Mouse (Mus musculus): ENCODE measurements around the gene 2510009E07Rik. TPM values are rescaled to one million over a fixed set of nuclear protein-coding genes. Genes with fewer than 3 reads are reported as not detected.

2510009E07Rik gene
- 1 to 10 TPM; 3.4 to 3.8 TPM for polyA plus RNA-seq (2017; shearing (Covaris generic))

DNA sequence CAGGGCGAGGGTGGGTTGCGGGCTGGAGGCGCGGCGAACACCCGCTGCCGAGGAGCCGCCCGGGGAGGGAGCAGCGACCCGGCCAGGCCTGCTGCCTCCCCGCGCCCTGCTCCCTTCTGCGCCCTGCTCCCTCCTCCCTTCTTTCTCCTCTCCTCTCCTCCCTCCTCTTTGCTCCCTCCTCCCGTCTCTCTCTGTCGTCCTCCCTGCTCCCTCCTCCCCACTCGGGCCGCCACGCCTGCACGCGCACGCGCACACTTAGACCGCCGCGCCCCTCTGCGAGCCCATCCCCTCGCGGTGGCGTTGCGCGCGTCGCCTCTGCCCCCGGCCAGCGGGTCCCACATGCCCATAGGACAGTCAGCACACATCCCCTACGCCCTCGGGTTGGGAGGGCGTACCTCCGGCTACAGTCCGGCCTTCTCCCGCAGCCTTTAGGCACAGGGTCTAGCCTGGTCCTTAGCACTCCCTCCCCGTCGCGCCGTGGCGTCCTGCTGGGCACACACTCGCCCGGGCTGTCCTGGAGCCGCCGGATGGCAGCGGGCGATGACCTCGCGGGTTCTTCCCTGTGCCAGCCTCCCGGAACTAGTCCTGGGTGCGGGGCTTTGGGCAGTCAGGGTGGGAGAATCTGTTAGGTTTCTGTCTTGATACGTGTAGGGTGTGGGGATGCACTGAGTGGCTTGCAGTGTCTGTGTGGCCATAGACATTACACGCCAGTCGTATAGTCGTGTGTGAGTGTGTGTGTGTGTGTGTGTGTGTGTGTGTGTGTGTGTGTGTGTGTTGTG lies at the start of gene 2510009E07Rik:
Gene 2510009E07Rik, minus strand, starts transcription at position 203 of the 779 bp plus-strand sequence.
- ATAC-seq = peak; percentile 68

DNA sequence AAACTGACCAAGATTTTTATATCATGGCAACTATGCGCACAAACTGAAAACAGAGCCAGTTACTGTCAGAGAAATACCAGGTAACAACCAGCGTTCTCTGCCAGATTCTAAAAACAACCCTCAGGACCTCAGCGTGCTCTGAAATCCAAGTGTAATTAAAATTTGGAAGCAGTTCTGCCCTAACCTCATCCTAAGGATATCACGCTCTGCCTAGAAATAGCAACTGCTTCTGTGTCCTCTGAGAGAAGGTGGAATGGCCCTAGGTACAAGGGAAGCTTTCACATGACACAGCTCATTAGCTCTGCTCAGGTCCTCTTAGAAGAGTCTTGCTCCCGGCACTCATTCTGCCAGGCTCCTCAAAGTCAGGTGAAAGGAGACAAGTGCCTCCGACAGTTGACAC lies 48.9 kb upstream of the 2510009E07Rik start:
- ATAC-seq = no peak

DNA sequence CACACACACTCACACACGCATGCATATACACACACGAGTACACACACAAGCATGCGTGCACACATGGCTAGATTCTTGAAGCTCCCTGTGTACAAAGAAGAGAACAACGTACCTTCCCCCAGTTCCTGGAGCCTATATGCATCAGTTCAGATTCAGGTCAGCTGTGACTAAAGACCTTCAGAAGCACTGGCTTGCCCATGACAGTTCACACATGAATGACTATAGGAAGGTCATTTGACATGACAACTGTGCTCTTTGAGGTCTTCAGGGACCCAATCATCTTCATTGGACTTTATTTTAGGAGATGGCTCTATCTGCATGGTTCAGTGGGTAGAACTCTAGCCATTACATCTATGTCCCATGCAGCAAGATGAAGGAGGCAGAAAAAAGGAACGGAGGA lies 48.4 kb upstream of the 2510009E07Rik start:
- ATAC-seq = no peak

DNA sequence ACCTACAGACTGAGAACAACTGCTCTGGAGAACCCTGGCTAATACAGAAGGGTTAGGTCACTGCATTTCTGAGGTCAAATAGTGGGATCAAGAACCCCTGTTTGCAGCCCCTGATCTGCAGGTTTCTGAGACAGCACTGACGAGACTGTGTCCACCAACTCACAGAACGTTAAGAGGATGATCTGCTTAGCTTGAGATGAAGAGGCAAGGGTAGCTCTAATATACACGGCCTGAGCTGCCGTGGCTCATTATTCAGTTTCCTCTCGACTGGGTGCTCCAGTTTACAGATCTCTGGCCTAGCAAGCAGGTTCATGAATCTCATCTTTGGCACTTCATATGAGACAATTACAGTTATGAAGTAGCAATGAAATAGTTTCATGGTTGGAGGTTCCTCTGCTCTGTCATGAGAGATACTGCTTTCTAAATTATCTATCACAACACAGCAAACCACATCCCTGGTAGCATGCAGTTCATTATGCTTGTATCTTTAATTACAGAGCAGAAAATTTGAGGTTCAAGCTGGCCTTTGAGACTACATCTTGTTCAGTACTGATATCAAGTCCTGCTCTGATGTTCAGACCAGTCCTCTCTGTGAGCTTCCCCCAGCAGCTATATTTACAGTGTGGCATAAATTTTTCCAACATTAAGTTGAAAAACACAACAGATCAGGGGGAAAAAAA lies 47.9 kb upstream of the 2510009E07Rik start:
- ATAC-seq = no peak

DNA sequence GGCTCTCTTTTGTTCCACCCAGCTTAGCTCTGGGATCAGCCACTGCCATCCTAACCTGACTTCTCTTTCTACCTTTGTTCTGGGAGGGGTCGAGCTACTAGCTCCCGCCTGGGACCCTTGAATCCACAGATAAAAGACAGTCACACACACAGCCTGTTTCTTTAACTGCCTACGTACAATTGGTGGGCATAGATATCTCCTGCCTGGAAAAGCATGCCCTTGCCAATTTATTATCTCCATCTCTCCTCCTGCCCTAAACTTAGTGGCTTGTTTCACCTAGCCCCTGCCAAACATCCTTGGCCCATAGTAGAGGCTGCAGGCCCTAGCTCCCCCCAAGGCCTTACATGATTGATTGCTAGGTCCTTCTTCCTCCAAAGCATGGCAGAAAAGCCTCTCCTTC lies 47.1 kb upstream of the 2510009E07Rik start:
- no peak for ATAC-seq

DNA sequence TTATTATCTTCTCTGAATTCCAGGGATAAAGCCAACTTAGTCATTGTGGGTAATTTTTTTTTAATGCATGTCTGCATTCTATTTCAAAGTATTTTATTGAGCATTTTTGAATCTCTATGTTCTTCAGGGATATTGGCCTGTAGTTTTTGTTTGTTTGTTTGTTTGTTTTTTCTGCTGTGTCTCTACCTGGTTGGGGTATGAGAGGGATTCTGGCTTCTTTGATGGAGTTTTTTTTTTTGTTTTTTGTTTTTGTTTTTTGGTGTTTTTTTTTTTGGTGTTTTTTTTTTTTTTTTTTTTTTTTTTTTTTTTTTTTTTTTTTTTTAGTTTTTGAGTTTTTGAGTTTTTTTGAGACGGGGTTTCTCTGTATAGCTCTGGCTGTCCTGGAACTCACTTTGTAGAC lies 41.2 kb upstream of the 2510009E07Rik start:
- ATAC-seq = no peak

DNA sequence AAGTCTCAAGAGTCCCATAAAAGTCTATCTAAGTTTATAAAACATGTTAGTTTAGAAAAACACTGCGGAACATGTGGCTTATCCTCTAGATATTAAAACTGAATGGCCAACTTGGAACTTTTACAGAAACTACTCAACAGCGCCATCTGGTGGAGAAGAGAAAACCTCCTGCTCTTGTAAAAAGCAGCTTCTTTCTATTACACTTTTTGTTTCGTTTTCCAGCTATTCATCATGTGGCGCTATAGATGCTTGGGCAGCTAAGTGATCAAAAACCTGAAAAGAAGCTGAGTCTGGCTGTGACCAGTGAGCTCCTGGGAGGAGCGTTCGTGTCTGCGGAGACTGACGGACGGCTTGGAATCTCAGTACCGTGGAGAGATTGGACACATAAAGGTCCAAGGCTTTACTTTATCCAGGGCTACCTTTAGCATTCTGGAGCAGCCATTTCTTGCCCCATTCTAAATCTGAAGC lies 33.5 kb upstream of the 2510009E07Rik start:
- peak; percentile 97 for ATAC-seq

DNA sequence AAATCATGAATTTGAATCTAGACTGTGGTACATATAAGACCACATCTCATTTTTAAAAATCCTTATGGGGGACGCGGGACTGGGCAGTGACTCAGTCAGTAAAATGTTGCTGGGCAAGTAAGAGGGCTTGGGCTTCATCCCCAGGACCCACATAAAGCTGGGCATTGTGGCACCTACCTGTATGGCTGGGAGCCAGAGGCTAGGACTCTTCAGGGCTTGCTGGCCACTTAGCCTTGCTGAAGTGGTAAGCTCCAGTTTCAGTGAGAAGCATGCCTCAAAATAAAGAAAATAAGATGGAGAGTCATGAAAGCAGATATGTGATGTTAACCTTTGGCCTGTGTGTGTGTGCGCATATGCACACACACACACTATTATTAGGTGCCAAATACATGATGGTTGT lies 33.0 kb upstream of the 2510009E07Rik start:
- ATAC-seq = peak; percentile 15

DNA sequence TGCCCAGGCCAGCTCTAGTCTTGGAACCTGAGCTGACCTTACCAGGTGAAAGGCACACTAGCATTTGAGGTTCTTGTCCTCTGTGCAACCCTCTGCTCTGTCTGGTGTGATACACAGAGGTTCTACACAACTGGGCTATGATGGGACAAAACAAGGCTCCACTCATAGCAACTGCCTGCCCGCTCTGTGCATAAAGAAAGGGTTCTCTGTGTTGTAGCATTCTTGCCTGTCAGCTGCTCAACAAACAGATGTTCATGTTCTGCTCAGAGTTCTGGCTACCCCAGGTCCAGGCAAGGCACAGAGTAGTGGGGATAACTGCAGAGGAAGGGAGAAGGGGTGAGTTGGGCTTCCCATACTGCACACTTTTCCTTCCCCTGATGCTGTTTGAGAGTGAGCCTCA lies 29.8 kb upstream of the 2510009E07Rik start:
- no peak for ATAC-seq

DNA sequence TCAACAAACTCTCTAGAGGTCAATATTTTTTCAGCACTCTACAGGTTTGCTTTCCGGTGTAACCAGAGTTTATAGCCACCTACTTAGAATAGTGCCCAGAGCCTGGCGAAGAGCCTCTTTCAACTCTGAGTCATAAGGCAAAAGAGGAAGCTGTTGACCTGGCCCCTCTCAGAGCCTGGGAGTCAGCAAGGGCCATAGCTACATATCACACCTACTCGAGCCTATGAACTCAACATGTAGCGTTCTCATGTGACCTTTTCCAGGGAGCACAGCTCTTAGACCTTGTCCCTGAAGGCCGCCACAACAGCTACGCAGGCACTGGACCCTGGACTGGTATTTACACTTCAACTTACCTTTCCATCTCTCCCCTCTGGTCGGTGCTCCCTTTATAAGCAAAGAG lies 25.3 kb upstream of the 2510009E07Rik start:
- ATAC-seq = no peak

DNA sequence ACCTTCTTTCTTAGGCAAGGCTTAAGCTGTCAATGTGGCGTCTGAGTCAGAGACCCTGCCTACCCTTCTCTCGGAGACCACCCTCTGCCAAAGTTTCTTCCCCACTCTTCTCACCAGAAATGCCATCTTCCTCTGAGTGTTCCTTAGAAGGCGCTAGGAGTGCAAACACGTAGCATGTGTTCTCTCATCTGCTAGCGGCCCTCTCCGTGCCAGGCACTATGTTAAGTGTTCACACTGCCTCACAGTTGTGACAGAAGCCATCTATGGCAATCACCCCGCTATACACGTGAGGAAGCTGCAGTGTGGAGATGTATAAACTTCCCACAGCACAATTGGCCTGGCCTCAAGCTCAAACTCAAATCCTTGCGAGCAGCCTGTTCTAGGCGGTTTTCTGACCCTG lies 20.1 kb upstream of the 2510009E07Rik start:
- ATAC-seq = no peak

DNA sequence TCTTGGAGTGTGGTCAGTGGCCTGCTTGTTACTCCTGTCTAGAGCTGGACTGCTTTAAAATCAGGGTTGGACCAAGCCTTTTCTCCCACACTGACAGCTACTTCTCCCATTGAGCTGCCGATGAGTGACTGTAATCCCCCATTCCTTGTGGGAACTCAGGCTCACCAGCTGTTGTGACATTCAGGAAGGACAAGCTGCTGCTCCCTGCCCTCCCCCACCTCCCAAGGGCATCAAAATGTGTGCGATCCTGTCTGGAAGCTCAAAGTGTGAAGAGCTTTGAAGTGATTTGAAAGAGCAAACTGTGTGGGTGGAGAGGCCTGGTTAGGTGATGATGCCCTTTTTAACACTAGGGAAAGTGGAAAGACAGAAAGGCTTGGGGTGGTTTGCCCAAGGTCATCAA lies 15.9 kb upstream of the 2510009E07Rik start:
- ATAC-seq = no peak

DNA sequence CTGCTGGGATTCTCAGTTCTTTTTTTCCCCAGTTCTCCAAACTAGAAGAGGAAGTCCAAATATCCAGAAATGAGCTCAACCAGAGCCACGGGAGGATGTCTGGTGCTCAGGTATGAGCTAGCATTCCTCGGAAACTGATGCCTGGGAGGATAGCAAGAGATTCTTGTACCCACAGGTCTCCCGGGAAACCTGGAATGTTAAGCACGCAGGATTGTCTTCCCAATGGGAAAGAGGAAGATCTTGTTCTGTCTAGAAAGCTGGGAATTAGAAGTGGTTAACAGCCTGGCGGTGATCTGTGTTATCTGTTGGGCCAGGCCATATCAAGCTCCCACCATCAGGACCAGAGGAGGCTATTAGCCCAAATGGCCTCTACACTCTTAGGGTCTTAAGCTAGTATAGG lies 10.2 kb upstream of the 2510009E07Rik start:
- no peak for ATAC-seq

DNA sequence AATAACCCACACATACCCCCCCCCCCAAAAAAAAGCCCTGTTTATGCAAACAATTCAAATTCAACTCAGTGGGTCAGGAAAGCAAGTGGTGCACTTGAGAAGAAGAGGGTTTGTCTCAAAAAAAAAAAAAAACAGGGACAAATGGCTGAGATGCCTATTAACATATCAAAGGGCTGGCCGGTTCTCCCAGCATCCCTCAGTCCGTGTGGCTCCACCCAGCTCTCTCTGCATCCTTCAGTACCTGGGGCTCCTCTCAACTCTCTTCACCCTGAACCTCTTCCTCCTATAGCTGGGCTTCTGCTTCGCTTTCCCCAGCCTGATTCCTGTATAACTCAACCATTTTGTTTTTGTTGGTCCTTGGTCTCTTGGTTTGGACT lies 7.8 kb upstream of the 2510009E07Rik start:
- no peak for ATAC-seq

DNA sequence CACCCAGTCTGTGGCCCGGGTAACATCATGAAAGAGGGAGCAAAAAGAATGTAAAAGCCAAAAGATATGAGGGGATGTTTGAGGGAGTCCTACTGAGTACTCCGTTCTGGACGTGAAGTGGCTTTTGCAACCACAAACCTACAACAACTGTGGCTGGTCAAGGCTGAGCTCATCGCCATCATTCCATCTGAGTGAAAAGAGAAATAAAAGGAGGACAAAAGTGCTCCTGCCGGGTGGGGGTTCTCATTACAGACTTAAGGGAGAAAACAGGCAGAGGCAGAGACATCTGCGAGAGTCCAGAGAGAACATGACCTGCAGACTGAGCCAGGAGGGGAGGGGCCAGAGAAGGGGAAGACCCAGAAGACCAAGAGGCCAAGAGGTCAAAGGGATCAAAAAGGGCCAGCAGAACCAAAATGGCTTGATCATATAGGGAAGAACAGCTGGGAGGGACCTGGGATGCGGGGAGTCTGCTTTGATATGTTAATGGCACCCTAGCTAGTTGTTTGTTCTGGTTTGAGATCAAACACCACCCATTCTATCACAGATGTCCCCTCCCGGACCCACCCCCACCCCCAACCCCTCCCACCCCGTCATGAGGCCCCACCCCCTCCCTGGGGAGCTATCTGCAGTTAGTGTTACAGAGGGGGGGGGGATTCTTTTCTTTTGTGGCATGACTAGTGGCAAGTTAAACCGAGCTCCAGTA lies 7.3 kb upstream of the 2510009E07Rik start:
- ATAC-seq = no peak

DNA sequence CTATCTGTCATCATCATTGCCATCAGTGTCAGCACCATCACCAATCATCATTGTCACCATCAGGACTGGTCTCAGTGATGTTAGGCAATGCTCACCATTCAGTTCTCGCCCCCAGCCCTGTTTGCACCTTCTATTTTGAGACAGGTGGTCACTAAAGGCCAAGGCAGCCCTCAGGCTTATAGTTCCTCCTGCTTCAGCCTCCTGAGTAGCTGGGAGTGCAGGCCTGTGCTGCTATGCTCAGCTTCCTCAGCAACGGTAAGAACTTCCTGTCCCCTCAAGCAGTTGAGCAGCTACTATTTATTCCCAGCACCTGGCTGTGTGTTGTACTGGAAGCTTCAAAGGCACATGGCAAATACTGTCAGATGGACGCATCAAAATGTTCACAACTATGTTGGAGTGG lies 3.7 kb upstream of the 2510009E07Rik start:
- no peak for ATAC-seq

DNA sequence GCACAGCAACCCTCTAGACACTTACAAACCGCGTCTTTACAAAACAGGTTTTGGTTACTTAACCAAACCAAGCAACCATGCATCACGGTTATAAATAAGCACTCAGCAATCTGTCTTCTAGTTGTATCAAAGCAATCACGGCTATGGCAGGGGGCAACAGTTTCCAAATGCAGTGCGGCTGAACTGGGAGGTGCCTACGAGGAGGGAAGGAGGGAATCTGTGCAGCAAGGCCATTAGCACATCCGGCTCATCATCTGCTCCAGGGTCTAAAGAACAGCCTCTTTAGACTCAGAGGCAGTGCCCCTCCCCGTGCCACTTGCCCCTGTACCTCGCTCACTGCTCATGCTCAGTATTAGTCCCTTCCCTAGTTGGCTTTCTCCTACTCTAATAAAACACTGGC lies 2.5 kb upstream of the 2510009E07Rik start:
- ATAC-seq = no peak

DNA sequence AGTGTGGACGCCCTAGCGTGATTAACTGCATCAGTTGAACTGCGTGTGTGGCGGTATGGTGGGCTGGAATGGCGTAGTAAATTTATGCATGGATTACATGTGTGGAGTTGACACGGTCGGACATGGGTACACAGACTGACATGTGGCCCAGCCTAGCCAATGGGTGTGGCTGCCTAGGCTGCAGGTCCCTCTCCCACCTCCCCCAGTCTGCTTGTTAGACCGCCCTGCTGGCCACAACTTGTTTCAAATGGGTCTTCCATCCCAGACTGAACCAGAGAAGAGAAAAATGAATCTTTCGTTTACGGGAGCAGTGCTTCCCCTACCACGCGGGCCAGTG lies 745 bp upstream of the 2510009E07Rik start:
- ATAC-seq = no peak

DNA sequence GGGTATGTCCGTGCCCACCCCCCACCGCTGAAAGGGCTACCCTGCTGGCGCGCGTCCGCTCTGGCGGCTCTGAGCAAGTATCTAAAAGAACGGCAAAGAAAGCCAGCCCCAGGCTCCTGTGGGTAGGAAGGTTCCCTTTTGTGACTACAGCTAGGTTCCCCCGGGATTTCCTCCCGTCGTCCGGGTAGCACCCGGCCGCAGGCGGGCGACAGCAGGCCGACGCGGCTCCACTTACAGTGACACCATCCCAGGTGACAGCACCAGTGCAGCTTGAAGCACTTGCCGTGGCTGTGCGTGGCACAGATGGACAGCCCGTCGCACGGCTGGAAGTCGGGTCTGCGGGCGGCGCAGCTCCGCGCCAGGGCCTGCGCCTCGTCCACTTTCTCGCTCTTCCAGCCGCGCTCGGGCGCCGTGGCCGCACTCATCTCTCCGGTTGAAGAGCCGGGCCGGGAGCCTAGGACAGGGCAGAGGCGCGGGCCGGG lies 443 bp downstream of the 2510009E07Rik start:
- peak; percentile 38 for ATAC-seq

DNA sequence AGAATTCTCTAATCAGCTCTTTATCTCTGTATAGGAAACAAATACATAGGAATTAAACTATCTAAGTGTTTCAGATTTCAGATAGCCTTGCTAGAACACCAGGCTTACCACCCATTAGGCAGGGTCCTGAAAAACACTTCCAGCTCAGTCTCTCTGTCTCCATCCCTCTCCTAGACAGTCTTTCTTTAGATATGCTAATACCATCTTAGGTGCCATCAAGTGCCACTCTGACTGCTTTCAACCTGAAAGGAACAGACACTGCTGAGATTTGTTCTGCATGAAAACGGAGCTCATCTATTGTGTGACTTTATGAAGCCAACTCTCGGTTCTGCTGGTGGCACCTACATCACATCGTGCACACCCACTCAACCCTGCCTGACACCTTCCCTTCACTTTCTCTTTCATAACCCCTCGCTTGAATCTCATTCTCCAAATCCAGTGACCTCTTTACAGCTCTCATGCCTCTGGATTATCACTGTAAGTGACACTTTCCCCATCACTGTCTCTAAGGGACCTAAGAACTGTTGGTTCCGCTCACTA lies 4.2 kb downstream of the 2510009E07Rik start:
- peak; percentile 46 for ATAC-seq

DNA sequence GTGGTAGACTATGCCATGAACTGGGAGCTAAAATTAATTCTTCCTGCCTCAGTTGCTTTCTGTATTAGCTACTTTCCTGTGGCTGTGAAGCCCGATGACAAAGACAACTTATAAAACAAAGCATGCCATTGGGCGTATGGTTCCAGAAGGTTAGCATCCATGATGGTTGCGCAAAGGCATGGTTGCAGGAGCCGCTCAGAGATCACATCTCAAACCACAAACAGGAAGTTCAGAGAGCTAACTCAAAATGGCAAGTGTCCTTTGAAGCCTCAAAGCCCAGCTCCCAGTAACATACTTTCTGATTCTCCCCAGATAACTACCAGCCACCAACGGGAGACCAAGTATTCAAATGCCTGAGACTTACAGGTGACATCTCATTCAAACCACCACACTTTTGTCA lies 5.3 kb downstream of the 2510009E07Rik start:
- ATAC-seq = peak; percentile 72

DNA sequence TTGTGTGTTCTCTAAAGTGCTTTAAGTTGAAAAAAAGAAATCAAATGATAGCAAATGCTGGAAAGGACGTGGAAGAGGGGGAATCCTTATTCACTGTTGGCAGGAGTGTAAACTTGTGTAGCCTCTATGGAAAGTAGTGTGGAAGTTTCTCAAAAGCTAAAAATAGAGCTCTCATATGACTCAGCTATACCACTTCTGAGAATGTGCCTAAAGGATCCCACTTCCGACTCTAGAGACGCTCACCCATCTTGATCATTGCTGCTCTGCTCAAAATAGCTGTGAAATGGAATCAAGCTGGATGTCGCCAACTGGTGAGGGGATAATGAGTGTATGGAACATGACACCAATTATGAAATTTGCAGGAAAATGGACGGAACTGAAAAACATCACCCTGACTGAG lies 7.1 kb downstream of the 2510009E07Rik start:
- no peak for ATAC-seq

DNA sequence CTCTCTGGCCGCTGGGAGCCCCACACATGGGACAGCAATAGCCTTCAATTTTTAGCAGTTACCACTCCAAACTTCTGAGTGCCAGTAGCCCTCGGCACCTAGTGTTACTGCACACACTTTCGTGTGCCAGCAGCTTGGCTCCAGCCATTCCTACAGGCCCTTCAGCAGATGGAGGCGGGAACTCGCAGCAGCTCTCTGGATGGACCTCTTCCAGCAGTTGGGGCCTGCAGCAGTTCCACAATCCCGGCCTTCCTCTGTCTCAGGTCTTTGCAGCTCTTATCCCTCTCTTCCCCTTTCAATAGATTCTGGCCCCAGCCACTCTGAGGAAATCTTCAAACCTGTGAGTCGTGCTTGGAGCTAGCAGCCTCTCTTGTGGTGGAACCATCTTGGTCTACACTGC lies 17.7 kb downstream of the 2510009E07Rik start:
- no peak for ATAC-seq

Data from CD4-positive, CD25-positive, alpha-beta regulatory T cell, adult 4 months (primary cell).